Mouse (Mus musculus): Measurements from ENCODE around the gene Gap43. TPM values are rescaled to one million over a fixed set of nuclear protein-coding genes. Genes with fewer than 3 reads are reported as not detected.
A peak's percentile ranks its signal among the peaks of the same experiment; 100 is the strongest.

The Gap43 gene
- polyA plus RNA-seq, 1 experiment from 2014 or later, result 540 TPM

GRCm38 (mm10) chr16:42291572-42291971 lies 48.9 kb downstream of the Gap43 start:
- Histone ChIP-seq H3K4me3 (no peak overlapping the region), H3K27ac (no peak overlapping the region), H3K9ac (no peak overlapping the region), H3K27me3 (replicated peaks) (no peaks in the 10 kb centered on the region), H3K4me2 (replicated peaks) (no peak overlapping the region), H3K4me1 (no peaks in the 10 kb centered on the region), H3K9me3 (no peaks in the 10 kb centered on the region), H3K36me3 (no peaks in the 10 kb centered on the region)
- ATAC-seq (ENCODE audit: low FRiP score, low read depth), result no peak
- WGBS, result 82% methylated on average over 8 of the region's 8 CpGs

DNA sequence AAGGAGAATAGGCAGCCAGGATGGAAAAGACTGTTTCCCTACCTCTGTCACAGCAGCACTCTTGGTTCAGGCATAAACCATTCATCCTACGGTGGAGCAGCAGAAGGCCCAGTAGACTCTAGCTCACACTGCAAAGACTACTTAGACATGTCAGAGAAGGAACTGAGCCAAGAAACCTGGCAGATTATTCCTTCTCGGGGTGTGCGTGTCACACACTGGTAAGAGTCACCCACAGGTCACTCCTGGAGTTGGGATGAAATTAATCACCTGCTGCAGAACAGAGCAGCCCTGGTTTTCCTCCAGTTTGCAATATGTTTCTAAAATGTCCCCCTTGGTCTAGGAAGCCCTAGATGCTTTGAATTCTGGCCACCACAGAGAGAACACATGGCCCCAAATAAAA lies 56.4 kb downstream of the Gap43 start:
- no peak overlapping the region for H3K9ac ChIP-seq
- H3K27me3 ChIP-seq (replicated peaks), result no peaks in the 10 kb centered on the region
- 85% methylated on average over 3 of the region's 3 CpGs for WGBS
- no peak overlapping the region for H3K4me2 ChIP-seq (replicated peaks)
- H3K27ac ChIP-seq, result no peak overlapping the region
- no peaks in the 10 kb centered on the region for H3K36me3 ChIP-seq
- ATAC-seq (ENCODE audit: low FRiP score, low read depth), result no peak
- H3K9me3 ChIP-seq, result no peaks in the 10 kb centered on the region
- no peaks in the 10 kb centered on the region for H3K4me1 ChIP-seq
- no peak overlapping the region for H3K4me3 ChIP-seq

DNA sequence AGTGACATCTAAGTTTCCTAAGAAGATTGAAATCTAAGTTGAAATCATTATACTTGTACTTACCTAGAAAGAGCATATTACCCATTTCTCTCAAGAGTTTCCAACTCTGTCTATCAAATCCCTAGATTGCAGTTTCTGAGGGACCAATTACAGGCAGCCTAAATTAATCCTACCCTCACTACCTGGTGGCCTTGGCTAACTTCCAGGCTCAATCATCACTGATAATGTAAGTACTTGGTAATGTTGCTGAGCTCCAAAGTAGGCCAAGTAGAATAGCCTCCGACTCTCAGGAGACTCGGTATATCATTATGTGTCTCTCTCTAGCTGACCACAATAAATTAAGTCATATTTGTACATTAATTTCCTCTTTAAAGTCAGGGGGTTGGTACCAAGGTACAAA lies 62.7 kb downstream of the Gap43 start:
- H3K27ac ChIP-seq, result no peak overlapping the region
- no peak overlapping the region for H3K4me2 ChIP-seq (replicated peaks)
- H3K9ac ChIP-seq, result no peak overlapping the region
- H3K4me3 ChIP-seq, result no peak overlapping the region
- no peak for ATAC-seq (ENCODE audit: low FRiP score, low read depth)
- no peaks in the 10 kb centered on the region for H3K9me3 ChIP-seq
- no peaks in the 10 kb centered on the region for H3K27me3 ChIP-seq (replicated peaks)
- H3K4me1 ChIP-seq, result peaks cover 7% of the 10 kb centered on the region
- H3K36me3 ChIP-seq, result no peaks in the 10 kb centered on the region
- 92% methylated on average over 2 of the region's 2 CpGs for WGBS

DNA sequence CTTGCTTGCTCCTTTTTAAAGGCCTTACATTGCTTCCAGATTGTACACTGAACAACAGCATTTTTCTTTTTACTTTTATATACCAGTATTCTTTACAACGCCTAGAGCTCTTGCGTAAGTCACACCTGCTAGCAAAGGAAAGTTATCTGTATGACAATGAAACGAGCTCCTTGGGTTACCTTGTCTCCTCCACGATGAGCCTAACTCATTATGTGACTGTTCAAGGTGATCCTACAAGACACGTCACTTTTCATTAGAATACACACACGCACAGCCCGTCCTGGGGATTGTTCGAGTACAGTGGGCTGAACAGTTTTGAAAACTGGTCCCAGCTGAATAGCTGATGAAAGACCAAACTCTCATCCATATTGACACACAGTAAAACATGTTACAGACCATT lies 63.2 kb downstream of the Gap43 start:
- no peaks in the 10 kb centered on the region for H3K9me3 ChIP-seq
- no peaks in the 10 kb centered on the region for H3K36me3 ChIP-seq
- H3K9ac ChIP-seq, result no peak overlapping the region
- WGBS, result 81% methylated on average over 8 of the region's 8 CpGs
- H3K4me2 ChIP-seq (replicated peaks), result no peak overlapping the region
- H3K4me3 ChIP-seq, result no peak overlapping the region
- H3K27me3 ChIP-seq (replicated peaks), result no peaks in the 10 kb centered on the region
- H3K27ac ChIP-seq, result no peak overlapping the region
- peaks cover 7% of the 10 kb centered on the region for H3K4me1 ChIP-seq
- ATAC-seq (ENCODE audit: low FRiP score, low read depth), result no peak

DNA sequence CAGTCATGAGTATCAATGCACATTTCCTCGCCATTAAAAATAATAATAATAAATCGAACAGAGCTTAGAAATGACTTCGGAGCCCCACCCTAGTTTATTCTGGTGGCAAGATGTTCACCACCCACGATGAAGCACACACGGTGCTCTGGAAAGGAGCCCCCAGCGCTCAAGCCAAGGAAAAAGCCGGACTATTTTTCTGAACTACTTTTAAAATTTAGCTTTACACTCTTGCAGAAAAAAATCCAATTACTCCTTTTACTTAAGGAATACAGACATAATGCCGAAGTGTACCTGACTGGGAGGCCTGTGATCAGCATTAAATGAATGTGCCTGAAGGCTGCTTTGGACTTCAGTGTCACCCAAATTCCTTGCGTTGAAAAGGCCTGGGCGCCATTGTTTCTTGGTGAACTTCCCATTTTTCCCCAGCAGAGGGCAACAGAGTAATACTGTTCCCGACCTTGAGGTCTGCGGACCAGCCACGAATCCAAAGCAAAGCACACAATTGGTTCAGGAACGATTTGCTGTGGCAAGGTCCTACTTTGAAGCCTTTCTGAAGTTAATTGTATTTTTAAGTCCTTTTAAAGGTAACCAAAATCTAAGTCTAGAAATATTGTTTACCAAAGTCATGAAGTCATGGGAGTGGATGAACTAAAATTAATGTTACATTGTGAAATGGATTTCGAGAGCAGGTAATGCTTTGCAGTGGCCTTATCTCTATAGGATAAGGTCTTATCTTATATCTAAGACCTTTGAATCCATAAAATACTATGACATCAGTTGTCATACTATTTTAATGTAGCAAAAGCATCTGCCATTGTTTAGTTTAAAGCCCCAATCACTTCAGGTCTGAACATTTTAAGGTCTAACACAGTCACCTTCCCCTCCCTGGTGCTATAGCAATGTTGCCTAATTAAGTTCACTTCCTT lies 64.0 kb downstream of the Gap43 start:
- no peak overlapping the region for H3K9ac ChIP-seq
- 0 out of 2 replicates have a peak overlapping the region, but pooled peaks have one; percentile 6 for H3K4me2 ChIP-seq (replicated peaks)
- 36% methylated on average over 15 of the region's 15 CpGs for whole genome bisulfite sequencing
- H3K4me3 ChIP-seq, result no peak overlapping the region
- H3K36me3 ChIP-seq, result no peaks in the 10 kb centered on the region
- no peaks in the 10 kb centered on the region for H3K27me3 ChIP-seq (replicated peaks)
- peaks cover 7% of the 10 kb centered on the region for H3K4me1 ChIP-seq
- no peaks in the 10 kb centered on the region for H3K9me3 ChIP-seq
- H3K27ac ChIP-seq, result peak overlapping the region; percentile 43; the same call in 1 of the 2 replicates
- ATAC-seq (ENCODE audit: low FRiP score, low read depth), result peak; percentile 72

- H3K4me1 ChIP-seq, result peaks cover 7% of the 10 kb centered on the region
- H3K9me3 ChIP-seq, result no peaks in the 10 kb centered on the region
- no peaks in the 10 kb centered on the region for H3K27me3 ChIP-seq (replicated peaks)
- H3K9ac ChIP-seq, result 0 out of 2 replicates have a peak overlapping the region, but pooled peaks have one; percentile 17
- H3K4me2 ChIP-seq (replicated peaks), result peak overlapping the region; percentile 49
- ATAC-seq (ENCODE audit: low FRiP score, low read depth), result peak; percentile 84
- no peak overlapping the region; the same call in 1 of the 2 replicates for H3K4me3 ChIP-seq
- H3K27ac ChIP-seq, result peak overlapping the region; percentile 43
- H3K36me3 ChIP-seq, result no peaks in the 10 kb centered on the region
- 25% methylated on average over 14 of the region's 14 CpGs for WGBS
Measured at GRCm38 (mm10) chr16:42275518-42276215, 64.8 kb downstream of the Gap43 start.

GRCm38 (mm10) chr16:42271213-42271612 lies 69.2 kb downstream of the Gap43 start:
- Histone ChIP-seq H3K27me3 (replicated peaks) (no peaks in the 10 kb centered on the region), H3K9ac (no peak overlapping the region), H3K27ac (no peak overlapping the region), H3K9me3 (no peaks in the 10 kb centered on the region), H3K4me1 (peaks cover 16% of the 10 kb centered on the region), H3K36me3 (no peaks in the 10 kb centered on the region), H3K4me2 (replicated peaks) (no peak overlapping the region), H3K4me3 (no peak overlapping the region)
- 66% methylated on average over 1 of the region's 1 CpGs for WGBS
- no peak for ATAC-seq (ENCODE audit: low FRiP score, low read depth)

DNA sequence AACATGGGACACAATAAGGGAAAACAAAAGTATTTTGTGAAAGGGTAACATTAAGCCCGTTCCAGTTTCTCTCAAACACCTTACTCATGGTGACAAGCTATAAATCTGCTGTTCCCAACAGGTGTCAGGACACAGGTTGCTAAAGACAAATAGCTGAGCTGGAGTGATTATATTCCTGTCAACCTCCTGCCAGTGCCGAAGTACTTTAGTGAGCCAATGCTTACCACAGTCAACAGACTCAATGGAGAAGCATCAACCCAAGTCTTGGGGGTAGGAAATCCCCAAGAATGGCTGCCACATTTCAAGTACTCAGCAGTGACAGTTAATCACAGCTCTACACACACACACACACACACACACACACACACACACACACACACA lies 70.9 kb downstream of the Gap43 start:
- no peak overlapping the region for H3K27ac ChIP-seq
- no peaks in the 10 kb centered on the region for H3K27me3 ChIP-seq (replicated peaks)
- H3K9ac ChIP-seq, result no peak overlapping the region
- no peaks in the 10 kb centered on the region for H3K9me3 ChIP-seq
- WGBS, result 19% methylated on average over 2 of the region's 2 CpGs
- no peaks in the 10 kb centered on the region for H3K36me3 ChIP-seq
- peaks cover 9% of the 10 kb centered on the region; the same call in 1 of the 2 replicates for H3K4me1 ChIP-seq
- no peak overlapping the region for H3K4me3 ChIP-seq
- 0 out of 2 replicates have a peak, but pooled peaks have one; percentile 73 for ATAC-seq (ENCODE audit: low FRiP score, low read depth)
- H3K4me2 ChIP-seq (replicated peaks), result 0 out of 2 replicates have a peak overlapping the region, but pooled peaks have one; percentile 2

DNA sequence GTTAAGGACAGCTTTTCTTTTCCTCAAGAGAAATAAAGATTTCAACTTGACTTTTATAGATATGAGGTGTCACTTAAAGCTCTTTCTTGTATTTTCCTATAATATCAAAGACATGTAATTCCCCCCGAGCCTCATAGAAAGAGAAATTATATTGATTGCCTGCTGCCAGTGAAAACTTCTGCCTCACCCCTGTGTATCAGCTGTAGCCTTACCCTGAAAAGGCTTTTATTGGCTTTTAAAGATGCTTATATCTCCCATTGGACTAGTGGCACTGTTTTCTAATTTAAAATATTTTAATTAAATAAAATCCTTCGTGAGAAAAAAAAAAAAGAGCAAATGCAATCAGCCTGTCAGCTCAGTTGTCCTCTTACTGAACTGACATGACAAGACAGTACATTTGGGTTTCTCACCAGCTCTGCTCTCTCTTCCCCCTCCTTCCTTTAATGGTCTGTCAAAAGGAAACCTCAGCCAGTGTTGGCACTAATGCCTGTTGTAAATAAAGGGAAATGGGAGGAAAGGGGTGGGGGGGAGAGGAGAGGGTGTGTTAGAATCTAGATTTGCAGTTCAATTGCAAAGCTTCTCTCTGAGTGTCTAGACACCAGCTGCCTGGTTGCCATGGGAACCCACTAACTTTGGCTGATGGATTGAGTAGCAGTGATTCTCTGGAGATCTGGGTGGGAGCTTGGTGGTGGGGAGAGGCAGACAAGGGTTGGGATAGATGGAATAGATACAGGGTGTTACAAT lies 71.4 kb downstream of the Gap43 start:
- H3K4me3 ChIP-seq, result no peak overlapping the region

GRCm38 (mm10) chr16:42265185-42265584 lies 75.3 kb downstream of the Gap43 start:
- Histone ChIP-seq H3K4me2 (replicated peaks) (no peak overlapping the region), H3K4me3 (no peak overlapping the region), H3K27ac (no peak overlapping the region), H3K36me3 (no peaks in the 10 kb centered on the region), H3K9me3 (no peaks in the 10 kb centered on the region), H3K9ac (no peak overlapping the region), H3K4me1 (peaks cover 9% of the 10 kb centered on the region; the same call in 1 of the 2 replicates), H3K27me3 (replicated peaks) (no peaks in the 10 kb centered on the region)
- 78% methylated on average over 3 of the region's 3 CpGs for WGBS
- ATAC-seq (ENCODE audit: low FRiP score, low read depth), result no peak

More for the DNA sequence above, 71.4 kb downstream of the Gap43 start:
- Histone ChIP-seq H3K36me3 (no peaks in the 10 kb centered on the region), H3K27me3 (replicated peaks) (no peaks in the 10 kb centered on the region), H3K9me3 (no peaks in the 10 kb centered on the region), H3K9ac (no peak overlapping the region), H3K27ac (no peak overlapping the region), H3K4me1 (peaks cover 9% of the 10 kb centered on the region; the same call in 1 of the 2 replicates), H3K4me2 (replicated peaks) (0 out of 2 replicates have a peak overlapping the region, but pooled peaks have one; percentile 2)
- ATAC-seq (ENCODE audit: low FRiP score, low read depth), result peak; percentile 97
- WGBS, result 24% methylated on average over 2 of the region's 2 CpGs

DNA sequence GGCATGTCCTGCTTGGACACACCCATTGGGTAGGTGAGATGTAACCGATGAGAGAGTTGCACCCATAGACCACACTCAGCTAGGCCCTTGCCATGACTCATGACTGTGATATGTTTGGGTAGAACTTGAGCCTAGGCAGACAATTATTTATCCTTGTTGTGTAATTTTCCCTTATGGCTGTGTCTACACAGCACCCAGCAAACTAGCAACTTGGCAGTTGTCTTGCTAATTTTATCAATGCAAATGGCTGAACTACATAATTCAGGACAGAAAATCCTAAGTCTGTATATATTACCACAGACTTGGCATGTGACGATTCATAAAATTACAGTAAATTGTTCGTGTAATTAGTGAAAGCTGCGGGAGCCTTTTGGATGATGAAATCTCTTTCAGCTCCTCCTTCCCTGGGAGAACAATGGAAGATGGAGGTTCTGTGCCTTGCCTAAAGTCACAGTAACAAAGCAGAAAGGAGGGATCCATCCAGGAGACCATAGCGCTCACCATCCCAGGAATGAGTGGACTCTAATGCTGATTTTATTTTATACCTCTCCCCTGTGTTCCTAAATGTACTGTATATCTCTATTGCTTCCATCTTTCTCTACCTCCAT lies 77.4 kb downstream of the Gap43 start:
- Histone ChIP-seq H3K4me2 (replicated peaks) (no peak overlapping the region), H3K9ac (no peak overlapping the region), H3K27me3 (replicated peaks) (no peaks in the 10 kb centered on the region), H3K9me3 (no peaks in the 10 kb centered on the region), H3K27ac (no peak overlapping the region), H3K4me1 (no peaks in the 10 kb centered on the region), H3K36me3 (no peaks in the 10 kb centered on the region), H3K4me3 (no peak overlapping the region)
- WGBS, result 95% methylated on average over 5 of the region's 5 CpGs
- ATAC-seq (ENCODE audit: low FRiP score, low read depth), result no peak
